Mouse (Mus musculus): Measurements from ENCODE around the gene Rpp21. TPM values are rescaled to one million over a fixed set of nuclear protein-coding genes. Genes with fewer than 3 reads are reported as not detected.
A peak's percentile ranks its signal among the peaks of the same experiment; 100 is the strongest.

The Rpp21 gene
- polyA plus RNA-seq, 1 experiment, result 32.1 TPM

DNA sequence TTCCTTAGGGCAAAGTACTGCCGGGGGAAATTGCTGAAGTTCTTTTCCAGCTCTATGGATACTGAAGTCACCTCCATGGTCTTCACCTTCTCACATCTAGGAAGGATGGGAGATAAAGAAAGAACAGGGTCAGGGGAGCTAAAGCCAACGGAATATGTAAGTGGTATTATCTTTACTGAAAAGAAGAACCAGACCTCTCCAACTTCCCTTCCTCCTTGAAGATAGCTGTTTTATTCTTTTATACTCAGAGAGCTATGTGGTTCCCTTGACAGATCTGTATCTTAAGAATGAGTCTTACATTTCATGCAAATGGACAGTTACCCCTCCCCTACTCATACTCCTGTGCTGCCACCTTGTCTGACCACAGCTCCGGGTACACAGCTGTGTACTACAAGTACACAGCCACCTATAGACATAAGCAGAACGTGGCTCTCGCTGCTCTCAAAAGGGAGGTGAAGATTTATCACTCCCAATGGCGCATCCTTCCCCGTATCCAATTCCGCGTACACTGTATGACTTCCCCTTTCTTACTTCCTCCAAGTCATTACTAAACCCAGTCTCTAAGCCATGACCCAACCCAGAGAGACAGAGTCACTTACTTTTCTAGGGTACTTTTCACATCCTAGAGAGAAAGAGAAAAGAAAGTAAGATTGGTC, 3.8 kb upstream of the Rpp21 start:
- Histone ChIP-seq H3K4me3 (ENCODE audit: low read depth, low read length) (no peak overlapping the region), H3K9ac (ENCODE audit: low read depth, poor library complexity, severe bottlenecking) (no peak overlapping the region), H3K36me3 (ENCODE audit: control insufficient read depth, insufficient read depth, low read length, poor library complexity, severe bottlenecking) (peaks cover 24% of the 10 kb centered on the region), H3K9me3 (replicated peaks; ENCODE audit: control insufficient read depth, insufficient read depth, low read length, poor library complexity, severe bottlenecking) (no peaks in the 10 kb centered on the region), H3K27ac (ENCODE audit: insufficient read depth, low read length) (no peak overlapping the region), H3K27me3 (ENCODE audit: control insufficient read depth, insufficient read depth, low read length, poor library complexity, severe bottlenecking) (no peaks in the 10 kb centered on the region), H3K4me1 (ENCODE audit: control insufficient read depth, insufficient read depth, low read length) (no peaks in the 10 kb centered on the region)
- TF ChIP-seq EP300 (IDR thresholded peaks at IDR 0.05; ENCODE audit: insufficient read depth, low read depth, low read length) (no peak), POLR2A (IDR thresholded peaks at IDR 0.05; ENCODE audit: insufficient read depth, low read length) (no peak)

DNA sequence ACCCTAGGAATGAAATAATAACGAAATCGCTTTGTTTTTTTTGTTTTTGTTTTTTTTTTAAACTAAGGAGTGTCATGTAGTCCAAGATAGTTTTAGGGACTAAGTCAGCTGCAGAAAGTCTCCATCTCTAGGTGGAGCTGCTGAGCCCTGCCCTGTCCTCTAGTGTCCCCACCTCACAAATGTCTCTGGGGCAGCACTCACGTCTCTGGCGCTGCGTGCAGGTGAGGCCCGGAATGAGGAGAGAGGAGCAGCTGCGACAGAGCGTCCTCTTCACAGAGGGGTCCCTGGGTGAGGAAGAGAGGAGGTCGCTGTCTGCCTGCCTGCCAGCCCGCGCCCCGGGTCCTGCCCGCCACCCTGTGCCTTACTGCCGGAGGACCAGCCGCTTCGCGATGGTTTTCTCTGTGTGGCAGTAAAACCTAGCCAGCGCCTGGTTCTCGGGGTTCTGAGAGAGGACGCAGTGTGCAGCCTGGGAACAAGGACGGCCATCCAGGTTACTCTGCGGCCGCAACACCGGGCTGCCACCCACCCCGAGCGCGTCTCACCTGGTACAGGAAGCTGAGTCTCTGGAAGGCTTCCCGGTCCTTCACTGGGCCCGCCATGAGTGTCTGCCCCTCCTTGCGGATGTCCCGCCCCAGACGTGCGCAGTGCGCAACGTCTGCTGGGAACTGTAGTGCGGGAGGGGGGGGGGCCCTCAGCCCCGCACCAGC, 475 bp downstream of the Rpp21 start:
- Histone ChIP-seq H3K9me3 (replicated peaks; ENCODE audit: control insufficient read depth, insufficient read depth, low read length, poor library complexity, severe bottlenecking) (no peaks in the 10 kb centered on the region), H3K4me3 (ENCODE audit: low read depth, low read length) (peak overlapping the region; percentile 75), H3K4me1 (ENCODE audit: control insufficient read depth, insufficient read depth, low read length) (peaks cover 3% of the 10 kb centered on the region), H3K36me3 (ENCODE audit: control insufficient read depth, insufficient read depth, low read length, poor library complexity, severe bottlenecking) (peaks cover 18% of the 10 kb centered on the region), H3K9ac (ENCODE audit: low read depth, poor library complexity, severe bottlenecking) (peak overlapping the region; percentile 76), H3K27ac (ENCODE audit: insufficient read depth, low read length) (no peak overlapping the region), H3K27me3 (ENCODE audit: control insufficient read depth, insufficient read depth, low read length, poor library complexity, severe bottlenecking) (no peaks in the 10 kb centered on the region)
- TF ChIP-seq CTCF (IDR thresholded peaks at IDR 0.05; ENCODE audit: low read depth, low read length), result peak; percentile 66
- peak; percentile 33 for TF ChIP-seq POLR2A (IDR thresholded peaks at IDR 0.05; ENCODE audit: insufficient read depth, low read length)
- TF ChIP-seq EP300 (IDR thresholded peaks at IDR 0.05; ENCODE audit: insufficient read depth, low read depth, low read length), result no peak

DNA sequence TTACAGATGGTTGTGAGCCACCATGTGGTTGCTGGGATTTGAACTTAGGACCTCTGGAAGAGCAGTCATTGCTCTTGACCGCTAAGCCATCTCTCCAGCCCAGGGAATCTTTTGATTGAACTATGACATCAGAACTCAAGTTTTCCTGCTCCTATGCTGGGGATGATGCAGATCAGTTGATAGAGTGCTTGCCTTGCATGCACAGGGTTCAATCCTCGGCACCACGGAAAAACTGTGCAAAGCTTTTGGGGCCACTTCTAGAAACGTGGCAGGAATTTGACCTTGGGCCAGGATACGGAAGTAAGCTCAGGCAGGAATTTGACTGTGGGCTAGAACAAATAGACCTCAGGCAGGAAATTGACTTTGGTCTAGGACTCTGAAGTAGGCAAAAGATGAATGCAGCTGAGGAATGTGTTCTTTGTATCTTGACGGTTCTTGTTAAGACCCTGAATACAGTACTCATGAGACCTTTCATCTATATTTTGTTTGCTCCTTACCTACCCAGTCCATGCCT, 4.7 kb downstream of the Rpp21 start:
- Histone ChIP-seq H3K27me3 (ENCODE audit: control insufficient read depth, insufficient read depth, low read length, poor library complexity, severe bottlenecking) (no peaks in the 10 kb centered on the region), H3K4me1 (ENCODE audit: control insufficient read depth, insufficient read depth, low read length) (peaks cover 3% of the 10 kb centered on the region), H3K27ac (ENCODE audit: insufficient read depth, low read length) (no peak overlapping the region), H3K9ac (ENCODE audit: low read depth, poor library complexity, severe bottlenecking) (no peak overlapping the region), H3K36me3 (ENCODE audit: control insufficient read depth, insufficient read depth, low read length, poor library complexity, severe bottlenecking) (0 out of 2 replicates have a peak, but pooled peaks cover 5% of the 10 kb centered on the region), H3K9me3 (replicated peaks; ENCODE audit: control insufficient read depth, insufficient read depth, low read length, poor library complexity, severe bottlenecking) (no peaks in the 10 kb centered on the region), H3K4me3 (ENCODE audit: low read depth, low read length) (no peak overlapping the region)
- no peak for TF ChIP-seq EP300 (IDR thresholded peaks at IDR 0.05; ENCODE audit: insufficient read depth, low read depth, low read length)
- TF ChIP-seq POLR2A (IDR thresholded peaks at IDR 0.05; ENCODE audit: insufficient read depth, low read length), result no peak
- TF ChIP-seq CTCF (IDR thresholded peaks at IDR 0.05; ENCODE audit: low read depth, low read length), result no peak

DNA sequence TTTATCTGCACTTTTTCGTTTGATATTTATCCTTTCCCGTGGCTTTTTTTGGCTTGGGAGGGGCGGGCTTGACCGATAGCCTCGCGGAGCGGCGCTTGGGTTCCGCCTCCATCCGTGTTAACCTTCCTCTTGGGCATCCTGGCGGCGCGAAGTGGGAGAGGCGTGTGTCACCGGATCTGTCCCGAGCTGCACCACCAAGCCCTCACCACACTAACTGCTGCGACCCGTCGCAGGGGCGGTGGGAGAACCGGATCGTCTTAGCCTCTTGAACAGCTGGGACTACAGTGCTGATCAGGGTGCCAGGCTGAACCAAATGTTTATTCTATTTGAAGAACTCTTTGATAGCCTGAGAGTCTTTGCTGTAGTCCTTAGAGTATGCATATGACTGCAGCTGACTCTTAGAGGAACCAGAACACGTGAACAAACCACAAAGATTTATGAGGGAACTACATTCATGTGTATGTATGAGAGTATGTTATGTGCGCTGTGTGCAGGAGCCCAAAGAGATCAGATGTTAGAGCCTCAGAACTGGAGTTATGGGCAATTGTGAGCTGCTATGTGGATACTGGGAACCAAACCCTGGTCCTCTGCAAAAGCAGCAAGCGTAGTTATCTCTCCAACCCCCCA, 5.5 kb downstream of the Rpp21 start:
- Histone ChIP-seq H3K4me3 (ENCODE audit: low read depth, low read length) (peak overlapping the region; percentile 18), H3K27me3 (ENCODE audit: control insufficient read depth, insufficient read depth, low read length, poor library complexity, severe bottlenecking) (no peaks in the 10 kb centered on the region), H3K9me3 (replicated peaks; ENCODE audit: control insufficient read depth, insufficient read depth, low read length, poor library complexity, severe bottlenecking) (no peaks in the 10 kb centered on the region), H3K9ac (ENCODE audit: low read depth, poor library complexity, severe bottlenecking) (peak overlapping the region; percentile 42; the same call in 1 of the 2 replicates), H3K36me3 (ENCODE audit: control insufficient read depth, insufficient read depth, low read length, poor library complexity, severe bottlenecking) (0 out of 2 replicates have a peak, but pooled peaks cover 5% of the 10 kb centered on the region), H3K27ac (ENCODE audit: insufficient read depth, low read length) (no peak overlapping the region), H3K4me1 (ENCODE audit: control insufficient read depth, insufficient read depth, low read length) (peaks cover 3% of the 10 kb centered on the region)
- TF ChIP-seq CTCF (IDR thresholded peaks at IDR 0.05; ENCODE audit: low read depth, low read length) (no peak), EP300 (IDR thresholded peaks at IDR 0.05; ENCODE audit: insufficient read depth, low read depth, low read length) (no peak), POLR2A (IDR thresholded peaks at IDR 0.05; ENCODE audit: insufficient read depth, low read length) (no peak)

DNA sequence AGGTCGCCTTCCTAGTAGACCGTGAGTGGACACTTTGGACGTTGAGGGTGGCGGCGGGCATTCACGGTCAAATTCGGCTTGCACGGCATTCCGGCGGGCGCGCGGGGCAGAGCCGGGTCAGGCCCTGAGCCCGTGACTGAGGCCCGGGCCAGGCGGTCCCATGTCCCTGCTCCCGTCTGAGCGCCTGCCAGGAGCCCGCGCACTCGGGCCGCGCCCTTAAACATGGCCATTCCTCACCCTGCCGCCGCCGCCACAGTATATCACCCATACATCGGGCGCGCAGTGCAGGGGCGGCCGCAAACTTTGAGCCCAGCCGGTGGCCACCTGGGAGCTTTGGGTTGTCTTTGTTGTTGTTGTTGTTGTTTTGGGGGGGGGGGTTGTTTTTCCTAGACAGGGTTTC, 9.0 kb downstream of the Rpp21 start:
- Histone ChIP-seq H3K4me3 (ENCODE audit: low read depth, low read length) (peak overlapping the region; percentile 61), H3K9me3 (replicated peaks; ENCODE audit: control insufficient read depth, insufficient read depth, low read length, poor library complexity, severe bottlenecking) (0 out of 2 replicates have a peak, but pooled peaks cover 4% of the 10 kb centered on the region), H3K36me3 (ENCODE audit: control insufficient read depth, insufficient read depth, low read length, poor library complexity, severe bottlenecking) (no peaks in the 10 kb centered on the region), H3K9ac (ENCODE audit: low read depth, poor library complexity, severe bottlenecking) (peak overlapping the region; percentile 83), H3K27me3 (ENCODE audit: control insufficient read depth, insufficient read depth, low read length, poor library complexity, severe bottlenecking) (no peaks in the 10 kb centered on the region), H3K4me1 (ENCODE audit: control insufficient read depth, insufficient read depth, low read length) (peaks cover 1% of the 10 kb centered on the region), H3K27ac (ENCODE audit: insufficient read depth, low read length) (no peak overlapping the region)
- TF ChIP-seq EP300 (IDR thresholded peaks at IDR 0.05; ENCODE audit: insufficient read depth, low read depth, low read length), result no peak
- TF ChIP-seq POLR2A (IDR thresholded peaks at IDR 0.05; ENCODE audit: insufficient read depth, low read length), result no peak
- TF ChIP-seq CTCF (IDR thresholded peaks at IDR 0.05; ENCODE audit: low read depth, low read length), result no peak

Measured in ES-Bruce4 (cell line).